Mouse (Mus musculus) bone marrow macrophage, adult 2 months (primary cell): Measurements from ENCODE around the gene Rnls.

Source experiments
- CTCF ChIP-seq: IDR thresholded peaks from 2 replicates; pipeline ENCODE4 v1.5.1; 2012; ENCODE audit warnings: low read depth, mild to moderate bottlenecking, low read length, moderate library complexity
- POLR2A ChIP-seq: IDR thresholded peaks from 2 replicates; pipeline ENCODE4 v1.6.1; 2012; ENCODE audit warnings: mild to moderate bottlenecking, low read depth, low read length, borderline replicate concordance

- TF ChIP-seq POLR2A (no peak), CTCF (no peak)
Measured at GRCm38 (mm10) chr19:33159897-33160296, 232.2 kb downstream of the Rnls start.
